Mouse (Mus musculus) hindbrain, embryonic 13.5 days (tissue): ENCODE measurements around the gene Dph2. TPM values are rescaled to one million over a fixed set of nuclear protein-coding genes. Genes with fewer than 3 reads are reported as not detected.

Experiments
- ATAC-seq: fragments of 200-750 bp; cut with Nextera tagmentation; 2 replicates; pipeline ENCODE4 v1.8.0; 2017; ENCODE audit warnings: moderate TSS enrichment; ENCODE audit not compliant: low FRiP score
- H3K27ac ChIP-seq: fragments of 300-500 bp; sonication (generic); 2 replicates; pipeline ENCODE4 v1.5.1; 2015; ENCODE audit warnings: inconsistent platforms, mild to moderate bottlenecking, moderate library complexity
- H3K27me3 ChIP-seq: fragments of 300-500 bp; sonication (generic); 2 replicates; pipeline ENCODE4 v1.6.1; 2015; ENCODE audit warnings: mild to moderate bottlenecking, inconsistent platforms
- H3K36me3 ChIP-seq: fragments of 300-500 bp; sonication (generic); 2 replicates; pipeline ENCODE4 v1.6.1; 2015; ENCODE audit warnings: mild to moderate bottlenecking, inconsistent platforms
- H3K4me1 ChIP-seq: fragments of 300-500 bp; sonication (generic); replicated peaks from 2 replicates; pipeline ENCODE4 v1.6.1; 2015; ENCODE audit warnings: inconsistent platforms
- H3K4me2 ChIP-seq: fragments of 300-500 bp; sonication (generic); 2 replicates; pipeline ENCODE4 v1.6.1; 2015; ENCODE audit warnings: inconsistent platforms, mild to moderate bottlenecking, moderate library complexity
- H3K4me3 ChIP-seq: fragments of 300-500 bp; sonication (generic); 2 replicates; pipeline ENCODE4 v1.5.1; 2015; ENCODE audit warnings: mild to moderate bottlenecking, inconsistent platforms
- H3K9ac ChIP-seq: fragments of 300-500 bp; sonication (generic); 2 replicates; pipeline ENCODE4 v1.6.1; 2015; ENCODE audit warnings: mild to moderate bottlenecking, inconsistent platforms
- H3K9me3 ChIP-seq: fragments of 300-500 bp; sonication (generic); 2 replicates; pipeline ENCODE4 v1.6.1; 2016; ENCODE audit warnings: inconsistent platforms
- WGBS: fragments of 180-500 bp; shearing (Covaris S2); methylation state at CpG from one replicate; pipeline ENCODE4 v1.1.7; 2015; 5-methylcytosine and 5-hydroxymethylcytosine counted together
- polyA plus RNA-seq: library from polyadenylated mRNA; unstranded; fragments of >200 nt; fragmentation: Nextera tagmentation; extraction: Ambion mirVana; gene quantifications from 2 replicates; pipeline ENCODE4 v1.2.1, GENCODE M21; 2015

Dph2 gene
- polyA plus RNA-seq, 1 experiment from 2014 or later, result 24.0 TPM

- Histone ChIP-seq H3K9me3 (no peaks in the 10 kb centered on the region), H3K4me2 (no peak overlapping the region), H3K4me1 (peaks cover 36% of the 10 kb centered on the region), H3K27ac (no peak overlapping the region), H3K36me3 (no peaks in the 10 kb centered on the region), H3K4me3 (no peak overlapping the region), H3K9ac (no peak overlapping the region), H3K27me3 (0 out of 2 replicates have a peak, but pooled peaks cover 3% of the 10 kb centered on the region)
- WGBS, result 96% methylated on average over 4 of the region's 4 CpGs
- ATAC-seq, result no peak
Measured at GRCm38 (mm10) chr4:117846261-117846660, 45.6 kb downstream of the Dph2 start.

- Histone ChIP-seq H3K27ac (no peak overlapping the region), H3K9me3 (no peaks in the 10 kb centered on the region), H3K4me2 (no peak overlapping the region), H3K4me3 (no peak overlapping the region), H3K27me3 (0 out of 2 replicates have a peak, but pooled peaks cover 3% of the 10 kb centered on the region), H3K4me1 (peaks cover 28% of the 10 kb centered on the region), H3K9ac (no peak overlapping the region), H3K36me3 (no peaks in the 10 kb centered on the region)
- no peak for ATAC-seq
- WGBS, result 52% methylated on average over 11 of the region's 11 CpGs
Measured at GRCm38 (mm10) chr4:117845316-117845715, 46.5 kb downstream of the Dph2 start.

- H3K36me3 ChIP-seq, result no peaks in the 10 kb centered on the region
- no peaks in the 10 kb centered on the region for H3K9me3 ChIP-seq
- no peak overlapping the region for H3K27ac ChIP-seq
- no peak for ATAC-seq
- 0 out of 2 replicates have a peak, but pooled peaks cover 3% of the 10 kb centered on the region for H3K27me3 ChIP-seq
- 91% methylated on average over 5 of the region's 5 CpGs for WGBS
- H3K4me2 ChIP-seq, result no peak overlapping the region
- H3K9ac ChIP-seq, result no peak overlapping the region
- peaks cover 20% of the 10 kb centered on the region for H3K4me1 ChIP-seq
- no peak overlapping the region for H3K4me3 ChIP-seq
Measured at GRCm38 (mm10) chr4:117844467-117844866, 47.4 kb downstream of the Dph2 start.

- no peak overlapping the region for H3K4me3 ChIP-seq
- H3K4me2 ChIP-seq, result no peak overlapping the region
- no peaks in the 10 kb centered on the region for H3K27me3 ChIP-seq
- no peak overlapping the region for H3K27ac ChIP-seq
- H3K9ac ChIP-seq, result no peak overlapping the region
- WGBS, result 94% methylated on average over 5 of the region's 5 CpGs
- H3K4me1 ChIP-seq, result peaks cover 12% of the 10 kb centered on the region
- ATAC-seq, result no peak
- H3K36me3 ChIP-seq, result no peaks in the 10 kb centered on the region
- no peaks in the 10 kb centered on the region for H3K9me3 ChIP-seq
Measured at GRCm38 (mm10) chr4:117843101-117843500, 48.7 kb downstream of the Dph2 start.

GRCm38 (mm10) chr4:117841566-117841965 is 50.3 kb downstream of the Dph2 start:
- Histone ChIP-seq H3K27me3 (no peaks in the 10 kb centered on the region), H3K4me2 (no peak overlapping the region), H3K36me3 (no peaks in the 10 kb centered on the region), H3K4me1 (peaks cover 7% of the 10 kb centered on the region), H3K9ac (no peak overlapping the region), H3K27ac (no peak overlapping the region), H3K9me3 (no peaks in the 10 kb centered on the region), H3K4me3 (no peak overlapping the region)
- WGBS, result 93% methylated on average over 3 of the region's 3 CpGs
- ATAC-seq, result no peak

- no peak for ATAC-seq
- 89% methylated on average over 5 of the region's 5 CpGs for WGBS
- Histone ChIP-seq H3K36me3 (no peaks in the 10 kb centered on the region), H3K27ac (no peak overlapping the region), H3K9ac (no peak overlapping the region), H3K4me3 (no peak overlapping the region), H3K9me3 (no peaks in the 10 kb centered on the region), H3K4me1 (peaks cover 6% of the 10 kb centered on the region; the same call in 1 of the 2 replicates), H3K4me2 (no peak overlapping the region), H3K27me3 (no peaks in the 10 kb centered on the region)
Measured at GRCm38 (mm10) chr4:117840821-117841220, 51.0 kb downstream of the Dph2 start.

GRCm38 (mm10) chr4:117839366-117839765 is 52.5 kb downstream of the Dph2 start:
- Histone ChIP-seq H3K27me3 (no peaks in the 10 kb centered on the region), H3K27ac (no peak overlapping the region), H3K4me2 (no peak overlapping the region), H3K4me1 (peaks cover 10% of the 10 kb centered on the region), H3K4me3 (no peak overlapping the region), H3K9ac (0 out of 2 replicates have a peak overlapping the region, but pooled peaks have one; percentile 24), H3K9me3 (no peaks in the 10 kb centered on the region), H3K36me3 (no peaks in the 10 kb centered on the region)
- 81% methylated on average over 6 of the region's 6 CpGs for WGBS
- no peak for ATAC-seq

Other genes with a start within 250 kb of the Dph2 start
- 74.9 and 76.6 TPM in 2 replicates for gene Dmap1, start 209.8 kb downstream of the Dph2 start, polyA plus RNA-seq
- not detected in 2 replicates for gene Gm12845, start 167.6 kb downstream of the Dph2 start, polyA plus RNA-seq
- gene Klf17, start 126.4 kb downstream of the Dph2 start, polyA plus RNA-seq, result 0.12 TPM in 1 of 2 replicates, not detected in the other
- gene Slc6a9, start 57.5 kb downstream of the Dph2 start, polyA plus RNA-seq, result 22.8 and 27.7 TPM in 2 replicates
- gene Ccdc24, start 19.5 kb downstream of the Dph2 start, polyA plus RNA-seq, result 1.6 and 2.8 TPM in 2 replicates
- 45.2 and 45.4 TPM in 2 replicates for gene B4galt2, start 8.5 kb downstream of the Dph2 start, polyA plus RNA-seq
- 485 and 492 TPM in 2 replicates for gene Atp6v0b, start 4.7 kb downstream of the Dph2 start, polyA plus RNA-seq
- gene Ipo13, start 23.0 kb upstream of the Dph2 start, polyA plus RNA-seq, result 64.4 and 74.5 TPM in 2 replicates
- 0.78 and 0.84 TPM in 2 replicates for gene Artn, start 37.7 kb upstream of the Dph2 start, polyA plus RNA-seq
- 10.5 and 10.8 TPM in 2 replicates for gene St3gal3, start 242.9 kb upstream of the Dph2 start, polyA plus RNA-seq